Mouse (Mus musculus): ENCODE results near the gene Gjd2. TPM values are rescaled to one million over a fixed set of nuclear protein-coding genes. Genes with fewer than 3 reads are reported as not detected.
A peak's percentile ranks its signal among the peaks of the same experiment; 100 is the strongest.

Gene Gjd2
- polyA plus RNA-seq, 1 experiment from 2014 or later: 0.80 TPM

GRCm38 (mm10) chr2:114047960-114048611 is 34.7 kb upstream of the Gjd2 start:
- Histone ChIP-seq H3K9ac (no peak overlapping the region), H3K4me2 (replicated peaks) (no peak overlapping the region), H3K27ac (no peak overlapping the region), H3K36me3 (no peaks in the 10 kb centered on the region), H3K4me3 (replicated peaks) (no peak overlapping the region), H3K9me3 (no peaks in the 10 kb centered on the region), H3K27me3 (replicated peaks) (no peaks in the 10 kb centered on the region), H3K4me1 (replicated peaks) (0 out of 2 replicates have a peak, but pooled peaks cover 4% of the 10 kb centered on the region)
- ATAC-seq: no peak
- WGBS: 83% methylated on average over 5 of the region's 5 CpGs

DNA sequence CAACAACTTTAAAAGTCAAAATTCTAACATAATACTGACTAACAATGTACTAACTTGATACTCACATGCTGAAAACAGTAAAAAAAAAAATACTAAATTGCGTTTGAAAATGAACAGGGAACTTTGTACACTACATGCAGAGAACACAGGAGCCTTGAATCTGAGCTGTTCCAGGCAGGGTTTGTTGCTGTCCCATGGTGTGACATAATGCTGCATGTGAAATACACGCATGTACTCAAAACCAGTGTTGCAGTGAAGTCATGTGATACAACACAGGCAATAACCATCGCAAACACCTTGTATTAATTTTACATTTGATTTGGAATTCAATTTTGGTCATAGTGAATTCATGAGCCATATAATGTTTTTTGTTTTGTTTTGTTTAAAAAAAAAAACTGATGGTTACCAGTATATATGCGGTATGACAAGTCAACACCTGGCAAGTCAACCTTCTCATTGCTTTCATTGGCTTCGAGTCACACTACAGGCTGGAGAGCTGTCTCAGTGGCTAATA is 32.8 kb upstream of the Gjd2 start:
- Histone ChIP-seq H3K27ac (no peak overlapping the region), H3K4me2 (replicated peaks) (no peak overlapping the region), H3K4me3 (replicated peaks) (no peak overlapping the region), H3K27me3 (replicated peaks) (no peaks in the 10 kb centered on the region), H3K36me3 (no peaks in the 10 kb centered on the region), H3K9me3 (no peaks in the 10 kb centered on the region), H3K9ac (no peak overlapping the region), H3K4me1 (replicated peaks) (no peaks in the 10 kb centered on the region)
- ATAC-seq: no peak
- 91% methylated on average over 5 of the region's 5 CpGs for WGBS

- WGBS: 76% methylated on average over 2 of the region's 2 CpGs
- H3K9ac ChIP-seq: no peak overlapping the region
- H3K27ac ChIP-seq: no peak overlapping the region
- no peak overlapping the region for H3K4me2 ChIP-seq (replicated peaks)
- no peaks in the 10 kb centered on the region for H3K27me3 ChIP-seq (replicated peaks)
- no peaks in the 10 kb centered on the region for H3K9me3 ChIP-seq
- no peak overlapping the region for H3K4me3 ChIP-seq (replicated peaks)
- no peaks in the 10 kb centered on the region for H3K36me3 ChIP-seq
- ATAC-seq: no peak
- H3K4me1 ChIP-seq (replicated peaks): no peaks in the 10 kb centered on the region
Measured at GRCm38 (mm10) chr2:114037926-114038325, 24.5 kb upstream of the Gjd2 start.

- H3K36me3 ChIP-seq: no peaks in the 10 kb centered on the region
- no peaks in the 10 kb centered on the region for H3K4me1 ChIP-seq (replicated peaks)
- H3K9ac ChIP-seq: no peak overlapping the region
- H3K9me3 ChIP-seq: no peaks in the 10 kb centered on the region
- 34% methylated on average over 2 of the region's 2 CpGs for WGBS
- H3K27ac ChIP-seq: no peak overlapping the region
- no peaks in the 10 kb centered on the region for H3K27me3 ChIP-seq (replicated peaks)
- H3K4me3 ChIP-seq (replicated peaks): no peak overlapping the region
- H3K4me2 ChIP-seq (replicated peaks): no peak overlapping the region
- no peak for ATAC-seq
Measured at GRCm38 (mm10) chr2:114032259-114032658, 18.8 kb upstream of the Gjd2 start.

GRCm38 (mm10) chr2:114023383-114023782 is 10.0 kb upstream of the Gjd2 start:
- Histone ChIP-seq H3K9ac (no peak overlapping the region), H3K4me2 (replicated peaks) (no peak overlapping the region), H3K4me3 (replicated peaks) (no peak overlapping the region), H3K36me3 (no peaks in the 10 kb centered on the region), H3K4me1 (replicated peaks) (no peaks in the 10 kb centered on the region), H3K27me3 (replicated peaks) (no peaks in the 10 kb centered on the region), H3K9me3 (no peaks in the 10 kb centered on the region), H3K27ac (no peak overlapping the region)
- 87% methylated on average over 6 of the region's 6 CpGs for WGBS
- ATAC-seq: no peak

GRCm38 (mm10) chr2:114020210-114020563 is 6.8 kb upstream of the Gjd2 start:
- Histone ChIP-seq H3K4me2 (replicated peaks) (no peak overlapping the region), H3K36me3 (no peaks in the 10 kb centered on the region), H3K9me3 (no peaks in the 10 kb centered on the region), H3K4me3 (replicated peaks) (no peak overlapping the region), H3K4me1 (replicated peaks) (no peaks in the 10 kb centered on the region), H3K27ac (no peak overlapping the region), H3K27me3 (replicated peaks) (peaks cover 13% of the 10 kb centered on the region; the same call in 1 of the 2 replicates), H3K9ac (no peak overlapping the region)
- peak; percentile 34; the same call in 1 of the 2 replicates for ATAC-seq

GRCm38 (mm10) chr2:114019474-114020209 is 6.2 kb upstream of the Gjd2 start:
- peak; percentile 45; the same call in 1 of the 2 replicates for ATAC-seq
- Histone ChIP-seq H3K9me3 (no peaks in the 10 kb centered on the region), H3K4me2 (replicated peaks) (no peak overlapping the region), H3K4me3 (replicated peaks) (no peak overlapping the region), H3K27me3 (replicated peaks) (peaks cover 18% of the 10 kb centered on the region), H3K4me1 (replicated peaks) (no peaks in the 10 kb centered on the region), H3K27ac (no peak overlapping the region), H3K9ac (no peak overlapping the region), H3K36me3 (no peaks in the 10 kb centered on the region)
- 81% methylated on average over 11 of the region's 11 CpGs for WGBS

GRCm38 (mm10) chr2:114018136-114018535 is 4.7 kb upstream of the Gjd2 start:
- ATAC-seq: no peak
- no peak overlapping the region for H3K4me2 ChIP-seq (replicated peaks)
- H3K4me3 ChIP-seq (replicated peaks): no peak overlapping the region
- no peaks in the 10 kb centered on the region for H3K4me1 ChIP-seq (replicated peaks)
- no peaks in the 10 kb centered on the region for H3K36me3 ChIP-seq
- 35% methylated on average over 10 of the region's 10 CpGs for WGBS
- H3K27me3 ChIP-seq (replicated peaks): peaks cover 33% of the 10 kb centered on the region
- H3K9me3 ChIP-seq: no peaks in the 10 kb centered on the region
- H3K9ac ChIP-seq: no peak overlapping the region
- H3K27ac ChIP-seq: no peak overlapping the region

DNA sequence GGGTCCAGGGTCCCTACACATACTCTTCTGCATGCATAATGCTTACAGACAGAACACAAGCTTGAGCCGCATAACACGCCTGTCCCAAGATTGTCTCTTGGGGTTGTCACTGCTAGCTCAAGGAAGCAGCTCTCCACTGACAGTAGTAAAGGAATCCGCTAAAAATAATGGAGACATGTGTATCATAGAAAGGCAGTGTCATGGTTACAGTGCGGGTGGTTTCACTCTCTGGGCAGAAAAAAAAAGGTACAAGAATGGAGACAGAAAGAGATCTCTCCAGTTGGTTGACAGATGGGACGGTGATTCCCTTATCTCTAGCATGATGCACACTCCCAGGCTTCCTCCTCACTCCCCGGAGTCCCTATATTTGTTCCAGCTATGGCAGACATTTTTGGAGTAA is 1.4 kb upstream of the Gjd2 start:
- H3K4me2 ChIP-seq (replicated peaks): no peak overlapping the region
- no peak for ATAC-seq
- 72% methylated on average over 6 of the region's 6 CpGs for WGBS
- H3K4me3 ChIP-seq (replicated peaks): no peak overlapping the region
- no peaks in the 10 kb centered on the region for H3K4me1 ChIP-seq (replicated peaks)
- H3K27me3 ChIP-seq (replicated peaks): peaks cover 43% of the 10 kb centered on the region
- H3K27ac ChIP-seq: no peak overlapping the region
- H3K9ac ChIP-seq: no peak overlapping the region
- no peaks in the 10 kb centered on the region for H3K9me3 ChIP-seq
- H3K36me3 ChIP-seq: no peaks in the 10 kb centered on the region

GRCm38 (mm10) chr2:114013846-114014245 is 427 bp upstream of the Gjd2 start:
- no peaks in the 10 kb centered on the region for H3K4me1 ChIP-seq (replicated peaks)
- no peak overlapping the region for H3K9ac ChIP-seq
- H3K27ac ChIP-seq: no peak overlapping the region
- H3K4me3 ChIP-seq (replicated peaks): peak overlapping the region; percentile 40
- H3K27me3 ChIP-seq (replicated peaks): peaks cover 43% of the 10 kb centered on the region
- no peak for ATAC-seq
- H3K9me3 ChIP-seq: no peaks in the 10 kb centered on the region
- H3K4me2 ChIP-seq (replicated peaks): peak overlapping the region; percentile 75
- no peaks in the 10 kb centered on the region for H3K36me3 ChIP-seq
- WGBS: under 1% methylated on average over 13 of the region's 13 CpGs

- no peaks in the 10 kb centered on the region for H3K9me3 ChIP-seq
- H3K36me3 ChIP-seq: no peaks in the 10 kb centered on the region
- H3K27me3 ChIP-seq (replicated peaks): peaks cover 43% of the 10 kb centered on the region
- 6% methylated on average over 19 of the region's 19 CpGs for WGBS
- peak; percentile 49; the same call in 1 of the 2 replicates for ATAC-seq
- H3K27ac ChIP-seq: no peak overlapping the region
- H3K9ac ChIP-seq: no peak overlapping the region
- H3K4me1 ChIP-seq (replicated peaks): no peaks in the 10 kb centered on the region
- H3K4me2 ChIP-seq (replicated peaks): peak overlapping the region; percentile 75
- H3K4me3 ChIP-seq (replicated peaks): peak overlapping the region; percentile 40
Measured at GRCm38 (mm10) chr2:114012749-114013211, 639 bp downstream of the Gjd2 start.

GRCm38 (mm10) chr2:114011838-114012237 is 1.6 kb downstream of the Gjd2 start:
- Histone ChIP-seq H3K27me3 (replicated peaks) (peaks cover 36% of the 10 kb centered on the region), H3K4me2 (replicated peaks) (no peak overlapping the region), H3K27ac (no peak overlapping the region), H3K36me3 (no peaks in the 10 kb centered on the region), H3K9ac (no peak overlapping the region), H3K4me1 (replicated peaks) (no peaks in the 10 kb centered on the region), H3K9me3 (no peaks in the 10 kb centered on the region), H3K4me3 (replicated peaks) (no peak overlapping the region)
- WGBS: 52% methylated on average over 4 of the region's 4 CpGs
- ATAC-seq: no peak

Data from intestine, embryonic 15.5 days (tissue).